Mouse (Mus musculus): ENCODE results near the gene Fbxo40.
A peak's percentile ranks its signal among the peaks of the same experiment; 100 is the strongest.

Gene Fbxo40

GRCm38 (mm10) chr16:36947646-36948197 is 42.5 kb downstream of the Fbxo40 start:
- DNase-seq (ENCODE audit: extremely low read depth, low read depth, low spot score): no peak

- no peak for DNase-seq (ENCODE audit: extremely low read depth, low read depth, low spot score)
These were observed 43.7 kb downstream of the Fbxo40 start for GRCm38 (mm10) chr16:36946459-36947159.

GRCm38 (mm10) chr16:36944895-36945424 is 45.3 kb downstream of the Fbxo40 start:
- no peak for DNase-seq (ENCODE audit: extremely low read depth, low read depth, low spot score)

GRCm38 (mm10) chr16:36943591-36943990 is 46.7 kb downstream of the Fbxo40 start:
- no peak for DNase-seq (ENCODE audit: extremely low read depth, low read depth, low spot score)

- no peak for DNase-seq (ENCODE audit: extremely low read depth, low read depth, low spot score)
These were observed 48.4 kb downstream of the Fbxo40 start for GRCm38 (mm10) chr16:36941895-36942294.

GRCm38 (mm10) chr16:36941137-36941727 is 49.0 kb downstream of the Fbxo40 start:
- no peak for DNase-seq (ENCODE audit: extremely low read depth, low read depth, low spot score)

GRCm38 (mm10) chr16:36935814-36936213 is 54.5 kb downstream of the Fbxo40 start:
- no peak for DNase-seq (ENCODE audit: extremely low read depth, low read depth, low spot score)

GRCm38 (mm10) chr16:36934841-36935620 is 55.2 kb downstream of the Fbxo40 start, which contains the start of gene Hcls1:
TSS of gene Hcls1 (plus strand) at chr16:36934983.
- no peak for DNase-seq (ENCODE audit: extremely low read depth, low read depth, low spot score)

GRCm38 (mm10) chr16:36934131-36934840 is 56.0 kb downstream of the Fbxo40 start:
- peak; percentile 68 for DNase-seq (ENCODE audit: extremely low read depth, low read depth, low spot score)

- no peak for DNase-seq (ENCODE audit: extremely low read depth, low read depth, low spot score)
These were observed 57.7 kb downstream of the Fbxo40 start for GRCm38 (mm10) chr16:36932546-36932945.

GRCm38 (mm10) chr16:36931976-36932375 is 58.3 kb downstream of the Fbxo40 start:
- DNase-seq (ENCODE audit: extremely low read depth, low read depth, low spot score): no peak

- no peak for DNase-seq (ENCODE audit: extremely low read depth, low read depth, low spot score)
These were observed 58.9 kb downstream of the Fbxo40 start for GRCm38 (mm10) chr16:36931381-36931780.

GRCm38 (mm10) chr16:36930231-36931136 is 59.8 kb downstream of the Fbxo40 start:
- DNase-seq (ENCODE audit: extremely low read depth, low read depth, low spot score): no peak

- no peak for DNase-seq (ENCODE audit: extremely low read depth, low read depth, low spot score)
These were observed 61.1 kb downstream of the Fbxo40 start for GRCm38 (mm10) chr16:36929216-36929615.

- DNase-seq (ENCODE audit: extremely low read depth, low read depth, low spot score): no peak
These were observed 62.2 kb downstream of the Fbxo40 start for GRCm38 (mm10) chr16:36928106-36928500.

- DNase-seq (ENCODE audit: extremely low read depth, low read depth, low spot score): no peak
These were observed 62.7 kb downstream of the Fbxo40 start for GRCm38 (mm10) chr16:36927495-36928105.

- no peak for DNase-seq (ENCODE audit: extremely low read depth, low read depth, low spot score)
These were observed 63.5 kb downstream of the Fbxo40 start for GRCm38 (mm10) chr16:36926514-36927447.

- DNase-seq (ENCODE audit: extremely low read depth, low read depth, low spot score): no peak
These were observed 64.5 kb downstream of the Fbxo40 start for GRCm38 (mm10) chr16:36925797-36926196.

Data from fat pad, adult 2 months (tissue).